Mouse (Mus musculus) gastrocnemius, postnatal 10 days (tissue): Measurements from ENCODE around the gene Tekt2. TPM values are rescaled to one million over a fixed set of nuclear protein-coding genes. Genes with fewer than 3 reads are reported as not detected.

Experiments used
- DNase-seq: peaks from one replicate; pipeline ENCODE4 v3.0.0; 2021; ENCODE audit warnings: mixed read lengths
- total RNA-seq, 2 experiments: library from RNA; stranded (reverse); gene quantifications; 2 replicates each; pipeline ENCODE4 v1.2.3; 2021

Tekt2 gene
- total RNA-seq, 2 experiments from 2014 or later: 0.80 to 1.5 TPM

DNA sequence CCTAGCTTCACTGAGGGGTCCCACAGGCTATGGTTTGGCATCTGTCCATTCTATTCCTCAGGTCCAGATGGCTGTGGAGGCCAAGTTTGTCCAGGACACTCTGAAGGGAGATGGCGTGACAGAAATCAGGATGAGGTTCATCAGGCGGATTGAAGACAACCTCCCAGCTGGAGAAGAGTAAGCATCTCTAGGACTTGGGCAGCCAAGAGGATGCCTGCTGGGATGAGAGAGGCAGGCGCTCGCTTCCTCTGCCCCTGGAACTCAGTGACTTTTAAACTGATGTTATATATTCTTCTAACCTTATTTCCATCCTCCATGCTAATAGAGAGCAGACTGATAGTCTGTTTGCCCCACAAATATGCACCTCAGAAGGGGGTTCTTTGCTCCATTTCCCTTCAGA, 50.4 kb downstream of the Tekt2 start:
- no peak for DNase-seq

DNA sequence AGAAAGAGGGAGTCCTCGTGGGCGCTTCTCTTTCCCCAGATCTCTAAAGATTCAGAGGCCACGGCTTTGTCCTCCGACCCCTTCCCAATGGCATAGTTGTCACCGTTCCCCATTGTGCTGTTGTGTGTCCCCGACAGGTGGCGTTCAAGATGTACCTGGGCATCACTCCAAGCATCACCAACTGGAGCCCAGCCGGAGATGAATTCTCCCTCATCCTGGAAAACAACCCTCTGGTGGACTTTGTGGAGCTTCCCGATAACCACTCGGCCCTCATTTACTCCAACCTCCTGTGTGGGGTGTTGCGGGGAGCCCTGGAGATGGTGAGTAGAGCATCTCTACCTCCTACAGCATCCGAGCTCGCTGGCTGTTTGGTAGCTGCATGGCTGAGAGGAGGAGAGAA, 51.7 kb downstream of the Tekt2 start:
- DNase-seq: no peak

Other genes with a start within 250 kb of the Tekt2 start
- gene Lsm10, start 229.1 kb downstream of the Tekt2 start, total RNA-seq: 10 to 100 TPM in 1 of 2 experiments, 1 to 10 TPM in 1; 8.0 to 10.8 TPM
- 10 to 100 TPM; 28.8 to 39.5 TPM for gene Stk40, start 221.7 kb downstream of the Tekt2 start, total RNA-seq
- 10 to 100 TPM; 20.0 to 25.5 TPM for gene Eva1b, start 177.9 kb downstream of the Tekt2 start, total RNA-seq
- 1 to 10 TPM; 1.2 to 1.4 TPM for gene Sh3d21, start 162.2 kb downstream of the Tekt2 start, total RNA-seq
- 100 to 1,000 TPM; 131 to 152 TPM for gene Thrap3, start 122.9 kb downstream of the Tekt2 start, total RNA-seq
- gene Map7d1, start 69.3 kb downstream of the Tekt2 start, total RNA-seq: 100 to 1,000 TPM; 209 to 239 TPM
- gene Trappc3, start 63.4 kb downstream of the Tekt2 start, total RNA-seq: 10 to 100 TPM; 25.7 to 29.2 TPM
- gene Col8a2, start 38.9 kb downstream of the Tekt2 start, total RNA-seq: 1 to 10 TPM; 5.7 to 5.9 TPM
- 10 to 100 TPM; 12.9 to 15.7 TPM for gene Adprhl2, start 4.0 kb downstream of the Tekt2 start, total RNA-seq
- gene Ago3, start 103.9 kb upstream of the Tekt2 start, total RNA-seq: 10 to 100 TPM in 1 of 2 experiments, 1 to 10 TPM in 1; 7.3 to 11.5 TPM
- gene Ago1, start 142.9 kb upstream of the Tekt2 start, total RNA-seq: 10 to 100 TPM in 1 of 2 experiments, 1 to 10 TPM in 1; 9.1 to 13.6 TPM
- 1 to 10 TPM; 1.9 to 2.2 TPM for gene Ago4, start 207.8 kb upstream of the Tekt2 start, total RNA-seq
- gene Clspn, start 231.2 kb upstream of the Tekt2 start, total RNA-seq: 1 to 10 TPM; 5.7 to 6.9 TPM